Mouse (Mus musculus): ENCODE data around the gene Tnrc6c.

- TF ChIP-seq CTCF (conservative IDR thresholded peaks at IDR 0.05; ENCODE audit: low read length) (no peak), NANOG (IDR thresholded peaks at IDR 0.05; ENCODE audit: borderline replicate concordance, low read length) (no peak), POU5F1 (IDR thresholded peaks at IDR 0.05; ENCODE audit: borderline replicate concordance, low read length) (no peak)
These were observed 72.9 kb downstream of the Tnrc6c start for GRCm38 (mm10) chr11:117727031-117727430.
